Mouse (Mus musculus): Measurements from ENCODE around the gene Nol3.
"Not testable (repeated sequence)": the region's sequence is repeated elsewhere in the genome, so short reads cannot be mapped to it uniquely, and the experiment has no call there.

The Nol3 gene

DNA sequence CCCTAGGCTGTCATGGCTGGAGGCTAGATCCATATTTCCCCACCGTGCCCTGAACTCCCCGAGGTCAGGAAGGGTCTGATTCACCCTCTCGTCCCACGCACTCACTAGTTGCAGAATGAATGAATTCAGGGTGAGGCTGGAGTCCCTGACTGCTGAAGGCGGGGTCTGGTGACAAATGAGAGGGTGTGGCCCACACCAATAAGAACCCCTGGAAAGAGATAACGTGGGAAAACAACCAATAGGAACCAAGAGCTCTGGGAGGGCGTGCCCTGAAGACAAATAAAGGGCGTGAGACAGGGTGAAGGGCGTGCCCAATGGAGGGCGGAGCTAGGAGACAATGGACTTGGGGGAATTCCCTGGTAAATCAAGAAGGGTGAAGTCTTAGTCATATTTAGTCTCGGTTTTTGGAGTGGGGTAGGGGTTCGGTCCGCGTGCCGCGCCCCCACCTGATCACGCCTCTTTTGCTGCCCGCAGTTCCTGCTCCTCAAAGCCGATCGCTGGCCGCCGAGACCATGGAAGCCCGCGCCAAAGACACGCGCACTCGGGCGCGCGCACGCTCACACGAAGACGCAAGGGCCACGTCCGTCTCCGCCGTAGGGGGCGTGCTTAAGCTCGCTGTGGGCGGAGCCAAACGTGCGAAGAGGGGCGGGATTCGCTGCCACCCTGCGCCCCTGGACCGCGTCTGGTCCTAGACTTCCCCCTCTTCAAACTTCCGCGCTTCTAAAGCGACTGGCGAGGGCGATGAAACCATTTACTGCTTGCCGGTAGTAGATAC is 13.2 kb downstream of the Nol3 start:
- peak; percentile 97 for DNase-seq (ENCODE audit: low spot score in 2 of 2)

DNA sequence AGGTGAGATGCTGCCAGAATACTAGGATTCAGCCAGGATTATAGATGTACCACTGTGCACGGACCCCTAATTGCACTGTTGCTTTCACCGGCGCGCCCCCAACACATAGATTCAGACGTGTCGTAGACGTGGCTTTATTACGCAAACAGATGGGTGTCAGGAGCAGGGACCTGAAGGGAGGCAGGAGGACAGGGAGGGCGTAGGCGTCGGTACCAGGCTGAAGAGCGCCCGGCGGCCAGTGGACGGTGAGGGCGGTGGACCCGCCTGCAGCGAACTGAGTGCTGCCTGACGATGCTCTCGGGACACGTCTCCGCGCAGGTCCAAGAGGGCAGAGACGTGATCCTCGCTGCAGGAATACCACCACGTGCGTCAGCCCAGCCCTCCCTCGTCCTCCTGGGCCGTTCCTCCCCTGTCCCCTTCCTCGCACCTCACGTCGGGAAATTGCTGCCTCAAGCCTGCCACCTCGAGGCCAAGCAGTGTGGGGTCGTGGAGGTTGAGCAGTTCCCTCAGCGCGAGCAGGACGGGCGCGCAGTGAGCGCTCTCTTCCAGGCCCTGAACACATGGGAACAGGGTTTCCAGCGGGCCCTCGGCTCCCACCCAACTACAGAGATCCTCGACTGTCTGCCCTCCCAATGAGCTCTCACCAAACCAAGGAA is 14.0 kb downstream of the Nol3 start, which contains the start of gene 4931428F04Rik:
Gene 4931428F04Rik, minus strand, starts transcription at position 60 of the 656 bp plus-strand sequence.
- DNase-seq (ENCODE audit: low spot score in 2 of 2): peak; percentile 72 to 74

DNA sequence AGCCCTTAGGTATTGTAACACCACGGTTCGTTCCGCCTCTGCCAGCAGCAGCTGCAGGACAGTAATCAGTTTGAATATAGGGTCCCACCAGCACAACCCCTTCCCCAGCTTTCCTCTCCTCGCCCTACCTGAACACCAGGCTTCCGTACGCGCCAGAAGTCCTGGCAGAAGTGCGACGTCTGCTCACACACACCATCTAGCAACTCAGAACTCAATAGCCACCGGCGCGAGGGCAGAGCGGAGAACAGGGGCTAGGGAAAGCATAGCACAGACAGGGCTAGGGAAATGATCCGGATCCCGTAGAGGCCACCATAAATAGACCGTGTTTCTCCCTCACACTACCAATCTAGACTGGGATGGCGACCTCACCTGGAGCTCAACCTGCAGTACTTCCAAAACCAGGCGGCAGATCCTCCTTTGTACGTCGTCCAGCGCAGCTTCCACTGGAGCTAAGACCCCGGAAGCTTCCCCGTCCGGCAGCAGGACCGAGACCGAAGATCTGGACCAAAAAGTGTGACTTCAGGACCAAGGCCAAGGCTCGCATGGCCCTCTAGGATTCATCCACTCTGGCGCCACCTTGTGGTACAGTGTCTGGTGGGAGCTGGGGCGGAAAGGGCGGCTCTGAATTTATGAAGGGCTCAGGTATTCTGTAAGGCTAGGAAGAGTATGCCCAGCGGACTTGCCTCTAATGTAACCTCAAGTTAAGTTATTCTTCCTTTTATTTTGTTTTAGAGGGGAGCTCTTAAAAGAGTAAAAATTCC is 14.8 kb downstream of the Nol3 start:
- DNase-seq (ENCODE audit: low spot score in 2 of 2): peak; percentile 82 to 88

DNA sequence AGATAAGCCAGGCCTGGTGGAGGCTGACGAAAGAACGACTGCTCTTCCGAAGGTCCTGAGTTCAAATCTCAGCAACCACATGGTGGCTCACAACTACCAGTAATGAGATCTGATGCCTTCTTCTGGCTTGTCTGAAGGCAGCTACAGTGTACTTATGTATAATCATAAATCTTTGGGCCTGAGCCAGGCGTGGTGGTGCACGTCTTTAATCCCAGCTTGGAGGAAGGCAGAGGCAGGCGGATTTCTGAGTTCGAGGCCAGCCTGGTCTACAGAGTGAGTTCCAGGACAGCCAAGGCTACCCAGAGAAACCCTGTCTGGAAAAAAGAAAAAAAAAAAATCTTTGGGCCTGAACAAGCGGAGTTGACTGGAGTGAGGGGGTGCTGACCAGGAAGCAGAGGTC is 15.4 kb downstream of the Nol3 start:
- DNase-seq (ENCODE audit: low spot score in 2 of 2): peak in 1 of 2 experiments; percentile 34

DNA sequence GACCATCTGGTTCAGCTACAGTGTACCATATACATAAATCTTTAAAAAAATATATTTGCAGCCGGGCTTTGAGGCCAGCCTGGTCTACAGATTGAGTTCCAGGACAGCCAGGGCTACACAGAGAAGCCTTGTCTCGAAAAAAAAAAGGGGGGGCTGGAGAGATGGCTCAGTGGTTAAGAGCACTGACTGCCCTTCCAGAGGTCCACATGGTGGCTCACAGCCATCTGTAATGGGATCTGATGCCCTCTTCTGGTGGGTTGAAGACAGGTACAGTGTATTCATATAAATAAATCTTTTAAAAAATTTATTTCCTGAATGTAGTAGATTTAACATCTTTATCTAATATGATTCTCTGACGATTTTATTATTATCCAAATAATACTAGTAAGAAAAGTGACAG is 15.9 kb downstream of the Nol3 start:
- DNase-seq (ENCODE audit: low spot score in 2 of 2): not testable (repeated sequence)

DNA sequence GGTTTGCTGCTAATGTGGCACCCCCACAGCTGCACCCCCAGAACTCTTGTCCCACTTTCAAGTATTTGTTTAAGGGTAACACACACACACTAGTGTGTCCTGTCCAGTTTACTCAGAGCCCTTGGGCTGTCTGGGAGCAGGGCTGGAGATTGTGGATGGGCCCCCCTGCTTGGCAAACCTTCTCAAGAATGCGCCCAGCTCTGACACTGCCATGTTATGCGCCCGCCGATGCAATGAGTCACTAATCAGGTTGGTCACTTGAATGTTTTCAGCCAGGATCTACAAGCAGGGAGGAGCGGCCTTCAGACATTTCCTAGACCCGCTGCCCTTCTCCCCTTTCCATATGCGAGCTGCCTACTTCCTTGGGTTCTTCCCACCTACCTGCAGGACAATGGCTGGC is 16.5 kb downstream of the Nol3 start:
- DNase-seq (ENCODE audit: low spot score in 2 of 2): peak in 1 of 2 experiments; percentile 27

DNA sequence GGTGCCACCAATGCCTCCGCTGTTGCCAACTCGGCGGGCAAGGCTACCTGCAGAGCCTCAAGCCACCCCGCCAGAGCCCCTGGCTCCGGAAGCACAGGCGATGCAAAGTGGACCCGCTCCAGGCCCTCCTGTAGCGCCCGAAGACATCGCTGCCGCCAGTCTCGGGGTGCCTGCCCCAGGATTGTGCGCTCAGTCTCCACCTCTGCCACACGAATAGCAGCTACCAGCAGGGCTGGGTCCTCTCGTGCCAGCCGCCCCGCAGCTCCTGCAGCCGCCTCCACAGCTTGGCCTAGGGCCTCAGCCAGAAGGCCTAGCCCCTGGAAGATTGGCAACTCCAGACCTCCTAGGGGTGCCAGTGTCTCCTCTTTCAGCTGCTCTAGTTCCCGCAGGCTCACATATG is 17.5 kb downstream of the Nol3 start:
- DNase-seq (ENCODE audit: low spot score in 2 of 2): no peak

DNA sequence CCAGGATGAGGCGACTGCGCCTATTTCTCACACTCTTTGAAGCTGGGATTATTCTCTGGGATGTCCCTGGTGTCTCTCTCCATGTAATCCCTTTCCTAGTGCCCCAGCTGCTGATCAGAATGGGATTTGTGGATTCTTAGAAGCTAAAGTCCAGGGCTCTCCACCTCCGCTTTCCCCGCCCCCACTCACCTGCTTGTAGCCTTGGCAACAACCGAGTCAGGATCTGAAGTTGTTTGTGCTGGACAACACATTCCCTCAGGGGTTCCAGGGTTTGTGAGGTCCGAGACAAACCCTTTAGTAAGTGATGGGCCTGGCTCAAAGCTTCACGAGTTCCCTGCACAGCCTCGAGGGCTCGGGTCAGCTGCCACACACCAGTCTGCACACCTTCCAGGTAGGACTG is 18.8 kb downstream of the Nol3 start:
- DNase-seq (ENCODE audit: low spot score in 2 of 2): peak in 1 of 2 experiments; percentile 26

DNA sequence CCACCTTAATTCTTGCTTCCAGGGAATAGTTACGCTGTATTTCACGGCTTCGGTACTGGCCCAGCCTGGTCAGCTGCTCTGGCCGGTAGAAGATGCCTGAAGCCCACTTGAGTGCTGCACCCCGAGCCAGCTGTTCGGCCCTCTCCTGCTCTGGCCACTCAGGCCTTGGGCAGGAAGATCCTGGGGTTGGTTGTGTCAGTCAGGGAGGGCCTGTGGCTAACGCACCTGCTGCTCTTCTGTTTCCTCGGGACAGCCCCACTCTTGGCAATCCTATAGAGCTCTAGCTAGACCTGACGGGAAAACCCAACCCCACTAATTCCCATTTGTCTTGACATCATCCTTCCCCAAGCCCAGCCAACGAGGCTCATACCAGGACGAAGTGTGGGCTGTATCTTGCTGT is 19.3 kb downstream of the Nol3 start:
- DNase-seq (ENCODE audit: low spot score in 2 of 2): peak in 1 of 2 experiments; percentile 31

DNA sequence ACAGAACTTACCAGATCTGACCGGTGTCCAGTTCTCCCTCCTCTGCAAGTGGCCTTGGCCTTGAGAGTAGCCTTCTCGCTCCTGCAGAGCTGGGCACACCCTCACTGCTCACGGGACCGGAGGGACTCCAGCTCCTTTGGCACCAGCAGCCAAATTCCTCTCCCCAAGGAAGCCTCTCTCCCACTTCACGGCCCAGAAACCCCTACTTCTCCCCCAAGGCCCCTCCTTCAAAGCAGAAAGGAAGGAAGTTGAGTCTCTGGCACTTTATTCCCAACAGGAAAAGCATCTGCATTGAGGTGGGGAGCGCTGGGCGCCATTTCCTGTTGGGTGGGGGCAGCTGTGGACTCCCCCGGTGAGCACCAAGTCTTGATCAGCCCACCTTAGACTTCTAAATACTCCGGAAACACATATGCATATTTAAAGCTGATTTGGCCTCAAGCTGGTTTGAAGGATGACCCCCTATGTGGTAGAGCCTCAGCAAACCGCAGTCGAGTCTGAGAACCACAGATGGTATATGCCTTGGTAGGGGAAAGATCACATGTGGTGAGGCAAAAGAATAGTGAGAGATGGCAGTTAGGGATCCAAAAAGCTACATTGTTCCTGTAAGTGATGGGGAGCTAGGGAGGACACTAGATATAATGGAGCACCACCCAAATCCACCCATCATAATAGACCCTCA is 20.1 kb downstream of the Nol3 start, which contains the start of gene Exoc3l:
Gene Exoc3l, minus strand, starts transcription at position 207 of the 679 bp plus-strand sequence.
- no peak for DNase-seq (ENCODE audit: low spot score in 2 of 2)

DNA sequence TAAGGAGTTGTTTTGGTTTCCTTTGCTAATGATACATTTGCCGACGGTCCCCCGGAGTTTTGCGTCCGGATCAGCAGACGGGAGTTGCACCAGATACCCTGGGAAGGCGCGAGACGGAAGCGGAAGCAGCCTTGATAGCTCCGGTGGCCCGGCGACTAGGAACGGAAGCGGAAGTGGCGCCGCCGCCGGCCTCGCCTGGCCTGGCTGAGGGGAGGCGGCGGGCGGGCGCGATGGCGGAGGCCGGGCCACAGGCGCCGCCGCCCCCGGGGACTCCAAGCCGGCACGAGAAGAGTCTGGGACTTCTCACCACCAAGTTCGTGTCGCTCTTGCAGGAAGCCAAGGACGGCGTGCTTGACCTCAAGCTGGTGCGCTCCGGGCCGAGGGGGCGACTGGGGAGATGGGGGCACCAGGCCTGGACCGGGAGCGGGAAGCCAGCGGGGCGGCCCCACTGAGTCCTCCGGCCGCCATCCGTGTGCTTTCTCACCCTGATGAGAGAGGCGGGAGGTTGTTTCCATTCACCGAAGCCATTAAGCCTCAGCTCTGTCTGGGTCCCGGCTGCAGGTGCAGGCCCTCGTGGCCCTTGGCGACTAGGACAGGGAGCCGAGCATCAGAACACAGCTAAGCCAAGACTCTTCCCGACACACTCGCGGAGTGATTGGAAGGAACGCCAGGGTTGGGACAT is 21.7 kb downstream of the Nol3 start, which contains the start of gene E2f4:
Gene E2f4, plus strand, starts transcription at position 153 of the 682 bp plus-strand sequence.
- peak; percentile 96 for DNase-seq (ENCODE audit: low spot score in 2 of 2)

DNA sequence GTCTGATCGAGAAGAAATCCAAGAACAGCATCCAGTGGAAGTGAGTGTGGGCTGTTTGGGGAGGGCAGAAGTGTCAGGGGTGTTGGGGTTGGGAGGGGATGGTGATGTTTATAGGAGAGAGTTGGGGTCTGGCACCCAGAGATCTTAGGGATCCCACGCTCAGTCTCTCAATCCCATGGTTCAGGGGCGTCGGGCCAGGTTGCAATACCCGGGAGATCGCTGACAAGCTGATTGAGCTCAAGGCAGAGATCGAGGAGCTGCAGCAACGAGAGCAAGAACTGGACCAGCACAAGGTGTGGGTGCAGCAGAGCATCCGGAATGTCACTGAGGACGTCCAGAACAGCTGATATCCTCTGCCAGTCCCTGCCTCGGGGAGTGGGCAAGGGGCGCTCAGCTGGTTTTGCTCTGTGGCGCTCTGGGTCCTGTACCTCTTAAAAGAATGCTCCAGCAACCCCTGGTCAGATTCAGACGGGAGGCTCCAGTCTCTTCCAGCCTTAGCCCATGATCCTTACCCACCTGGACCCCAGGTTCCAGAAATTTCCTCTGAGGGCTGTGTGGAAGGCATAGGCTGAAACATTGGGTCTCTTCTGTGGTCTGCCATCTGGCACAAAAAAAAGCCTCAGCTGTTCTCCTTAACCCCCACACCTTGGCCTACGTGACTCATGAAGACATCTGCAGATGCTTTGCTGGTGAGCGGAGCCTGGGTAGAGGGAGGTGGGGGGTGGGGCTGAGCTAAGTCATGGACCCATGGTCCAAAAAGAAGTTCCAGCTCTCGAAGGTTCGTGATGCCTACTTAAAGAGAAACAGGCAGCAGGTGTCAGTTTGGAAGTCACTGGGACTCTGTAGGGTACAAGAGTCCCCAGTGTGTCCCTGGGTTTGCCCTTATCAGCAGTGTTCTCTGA is 22.7 kb downstream of the Nol3 start:
- no peak for DNase-seq (ENCODE audit: low spot score in 2 of 2)

DNA sequence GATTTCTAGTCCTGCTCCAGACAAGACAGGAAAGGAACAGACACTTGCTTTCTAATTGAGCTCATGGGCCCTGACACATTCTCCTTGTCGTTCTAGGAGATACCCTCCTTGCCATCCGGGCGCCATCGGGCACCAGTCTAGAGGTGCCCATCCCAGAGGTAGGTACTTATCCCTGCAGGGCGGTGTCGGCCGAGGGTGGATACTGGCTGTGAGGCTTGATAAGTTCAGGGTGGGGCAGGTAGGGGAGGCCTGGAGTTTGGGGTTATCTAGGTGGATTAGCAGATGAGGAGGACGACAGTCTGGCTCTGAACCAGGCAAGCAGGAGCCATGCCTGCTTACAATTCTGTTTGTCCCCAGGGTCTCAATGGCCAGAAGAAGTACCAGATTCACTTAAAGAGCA is 24.0 kb downstream of the Nol3 start:
- DNase-seq (ENCODE audit: low spot score in 2 of 2): no peak

DNA sequence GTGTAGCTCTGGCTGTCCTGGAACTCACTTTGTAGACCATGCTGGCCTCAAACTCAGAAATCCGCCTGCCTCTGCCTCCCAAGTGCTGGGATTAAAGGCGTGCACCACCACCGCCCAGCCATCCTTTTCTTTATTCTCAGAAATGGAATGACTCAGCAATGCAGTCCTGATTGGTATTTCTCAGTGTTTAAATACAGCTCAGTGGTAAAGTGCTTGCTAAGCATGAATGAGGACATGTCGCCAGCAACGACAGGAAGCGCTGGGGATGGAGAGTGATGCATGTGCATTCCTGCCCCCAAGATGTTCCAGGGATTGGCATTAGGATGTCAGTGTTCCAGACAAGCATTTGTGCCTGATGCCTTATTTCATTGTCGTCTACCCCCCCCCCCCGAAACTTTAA is 27.5 kb downstream of the Nol3 start:
- DNase-seq (ENCODE audit: low spot score in 2 of 2): no peak

DNA sequence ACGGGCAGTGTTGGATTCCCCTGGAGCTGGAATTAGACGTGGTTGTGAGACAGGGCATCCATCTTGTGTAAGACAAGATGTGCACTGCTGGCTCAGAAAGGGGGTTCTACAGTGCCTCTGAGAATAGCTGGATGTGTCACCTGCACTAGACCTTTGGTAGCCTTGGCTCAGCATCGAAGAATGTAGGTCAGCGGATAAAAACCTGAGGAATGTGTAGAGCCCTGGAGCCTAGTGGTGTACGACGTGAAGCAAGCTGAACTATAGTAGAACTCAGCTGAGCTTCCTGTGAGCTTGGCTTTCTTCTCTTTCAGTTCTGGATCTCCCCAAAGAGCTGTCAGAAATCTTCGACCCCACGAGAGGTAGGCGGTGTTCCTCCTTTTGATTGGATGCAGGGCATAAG is 27.9 kb downstream of the Nol3 start:
- DNase-seq (ENCODE audit: low spot score in 2 of 2): no peak

DNA sequence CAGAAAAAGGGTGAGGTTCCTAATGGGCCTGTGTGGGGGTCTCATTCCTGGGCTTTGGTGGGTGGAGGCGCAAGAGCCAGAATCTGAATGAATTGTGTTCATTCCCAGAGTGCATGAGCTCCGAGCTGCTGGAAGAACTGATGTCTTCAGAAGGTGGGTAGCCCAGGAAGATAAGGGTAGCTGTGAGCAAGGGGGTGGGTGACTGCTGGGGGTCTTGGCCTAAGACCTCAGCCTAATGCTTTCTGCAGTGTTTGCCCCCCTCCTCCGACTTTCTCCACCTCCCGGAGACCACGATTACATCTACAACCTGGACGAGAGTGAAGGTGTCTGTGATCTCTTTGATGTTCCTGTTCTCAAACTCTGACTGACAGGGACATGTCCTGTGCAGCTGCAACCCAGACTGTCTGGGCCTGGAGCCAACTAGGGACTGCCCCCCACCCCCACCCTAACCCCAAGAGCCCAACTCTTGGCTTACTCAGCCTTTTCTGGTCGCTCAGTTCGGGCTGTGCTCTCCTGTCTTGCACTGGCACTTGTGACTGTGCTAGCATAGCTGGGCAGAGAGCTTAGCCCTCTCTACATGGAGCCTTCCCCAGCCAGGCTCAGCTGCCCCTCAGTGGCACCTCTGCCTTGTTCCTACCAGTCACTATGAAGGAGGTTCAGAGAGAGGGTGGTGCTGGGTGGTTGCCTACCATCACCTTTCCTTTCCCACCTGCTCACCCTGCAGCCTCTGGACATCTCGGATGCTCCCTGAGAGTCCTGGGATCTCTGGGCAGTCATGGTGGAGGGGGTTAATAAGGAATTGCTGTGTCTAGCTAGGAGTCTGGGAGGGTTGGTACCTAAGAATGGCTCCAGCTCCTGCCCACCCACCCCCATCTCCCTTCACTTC is 28.6 kb downstream of the Nol3 start:
- no peak for DNase-seq (ENCODE audit: low spot score in 2 of 2)

DNA sequence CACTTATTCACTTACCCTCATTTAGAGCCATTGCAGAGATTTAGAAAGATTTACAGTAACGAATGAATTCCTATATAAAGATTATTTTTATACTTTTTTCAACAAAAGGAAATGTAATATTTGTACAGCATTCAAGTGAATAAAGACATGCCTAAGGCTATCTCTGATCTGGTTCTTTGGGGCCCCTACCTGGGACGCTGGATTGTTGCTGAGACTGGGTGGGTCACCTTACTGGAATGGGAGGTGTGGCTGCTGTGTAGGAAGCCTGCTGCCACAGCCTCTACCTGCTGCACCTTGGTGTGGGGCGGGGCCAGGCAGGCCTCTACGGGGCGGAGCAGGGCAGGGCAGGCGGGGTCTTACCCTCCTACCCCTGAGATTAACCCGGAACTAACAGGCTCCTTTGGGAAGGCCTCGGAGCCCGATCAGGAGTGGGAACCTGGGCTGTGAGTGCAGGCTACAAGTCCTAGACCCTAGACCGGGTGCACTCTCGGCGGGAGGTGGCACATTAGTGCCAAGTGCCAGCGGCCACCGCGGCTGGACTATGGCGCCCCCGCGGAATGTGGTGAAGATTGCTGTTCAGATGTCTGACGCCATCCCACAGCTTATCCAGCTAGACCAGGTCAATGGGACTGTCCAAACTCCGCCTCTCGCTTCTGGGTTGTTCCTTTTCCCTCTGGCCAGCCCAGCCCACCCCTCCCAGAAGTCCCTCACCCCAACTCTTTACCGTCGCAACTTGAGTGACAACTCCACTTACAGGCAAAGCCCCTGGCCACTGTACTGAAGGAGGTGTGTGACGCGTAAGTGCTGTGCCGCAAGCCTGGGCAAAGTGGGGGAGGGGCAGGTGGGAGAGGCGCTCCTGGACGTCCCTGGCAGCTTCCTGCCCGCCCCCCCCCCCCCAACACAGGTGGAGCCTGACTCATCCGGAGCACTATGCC is 29.5 kb downstream of the Nol3 start, which contains the start of gene Elmo3:
Gene Elmo3, plus strand, starts transcription at position 391 of the 935 bp plus-strand sequence.
- peak in 1 of 2 experiments; percentile 77 for DNase-seq (ENCODE audit: low spot score in 2 of 2)
